Mouse (Mus musculus): Measurements from ENCODE around the gene Dnajc5g. TPM values are rescaled to one million over a fixed set of nuclear protein-coding genes. Genes with fewer than 3 reads are reported as not detected.

The Dnajc5g gene
- polyA plus RNA-seq (2015; fragmentation: Nextera tagmentation; extraction: Ambion mirVana) = not detected in 2 replicates

DNA sequence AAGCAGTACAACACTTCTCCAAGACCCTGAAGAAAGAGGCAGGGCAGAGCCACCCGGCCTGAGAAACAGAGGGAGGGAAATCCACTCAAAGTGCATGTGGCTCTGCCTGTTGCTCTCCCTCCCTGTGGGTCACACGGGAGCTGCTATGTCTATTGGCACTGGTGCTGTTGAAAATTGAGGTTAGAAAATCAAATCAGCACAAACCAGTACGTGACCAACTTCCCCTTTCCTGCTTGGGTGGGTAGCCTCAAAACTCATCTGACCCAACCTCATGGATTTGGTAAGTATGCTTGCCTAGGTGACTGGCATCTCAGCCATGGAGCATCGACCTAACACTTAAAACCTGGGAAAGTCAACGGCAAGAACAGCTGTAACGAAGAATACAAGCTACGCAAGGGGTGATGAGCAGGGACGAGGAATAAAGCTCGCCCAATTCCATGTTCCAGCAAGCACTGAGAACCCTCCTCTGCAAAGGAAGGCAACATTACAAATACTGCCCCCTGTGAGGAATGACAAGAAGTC, at the start of gene Dnajc5g:
Gene Dnajc5g, plus strand, starts transcription at position 472 of the 522 bp plus-strand sequence.
- Histone ChIP-seq H3K9me3 (ENCODE audit: low read length) (no peaks in the 10 kb centered on the region), H3K36me3 (ENCODE audit: insufficient read depth, low read length) (no peaks in the 10 kb centered on the region), H3K27ac (ENCODE audit: low read length) (no peak within 1 kb of the TSS), H3K4me3 (ENCODE audit: low read length) (no peak within 1 kb of the TSS), H3K4me1 (ENCODE audit: insufficient read depth, low read length) (no peaks in the 10 kb centered on the region), H3K4me2 (replicated peaks; ENCODE audit: low read depth, low read length) (no peak within 1 kb of the TSS), H3K27me3 (ENCODE audit: insufficient read depth, low read length) (no peaks in the 10 kb centered on the region; the same call in 1 of the 2 replicates), H3K9ac (replicated peaks; ENCODE audit: low read length) (no peak within 1 kb of the TSS)
- WGBS = 83% methylated on average over 9 of the region's 9 CpGs
- ATAC-seq (ENCODE audit: low FRiP score, low TSS enrichment) = no peak

DNA sequence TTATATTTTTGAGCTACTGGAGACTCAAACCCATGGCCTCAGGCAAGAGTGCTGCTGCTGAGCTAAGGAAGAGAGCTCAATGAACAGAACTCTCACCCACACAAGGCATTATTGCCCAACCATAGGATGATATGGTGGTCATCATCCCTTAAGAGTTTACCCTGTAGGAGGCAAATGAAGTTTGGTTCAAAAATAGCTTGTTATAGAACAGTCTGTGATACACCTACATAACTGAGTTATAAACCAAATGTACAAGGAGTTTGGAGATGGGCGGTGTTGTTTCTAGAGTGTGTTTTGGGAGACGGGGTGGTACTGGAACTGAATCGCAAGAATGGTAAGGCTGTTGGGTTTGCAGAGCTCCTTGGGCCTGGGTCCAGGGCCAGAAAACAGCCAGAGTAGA, 36.3 kb upstream of the Dnajc5g start:
- H3K27ac ChIP-seq (ENCODE audit: low read length) = no peak overlapping the region
- no peaks in the 10 kb centered on the region for H3K9me3 ChIP-seq (ENCODE audit: low read length)
- no peak for ATAC-seq (ENCODE audit: low FRiP score, low TSS enrichment)
- 91% methylated on average over 3 of the region's 3 CpGs for WGBS
- H3K4me2 ChIP-seq (replicated peaks; ENCODE audit: low read depth, low read length) = no peak overlapping the region
- H3K36me3 ChIP-seq (ENCODE audit: insufficient read depth, low read length) = peaks cover 77% of the 10 kb centered on the region
- no peaks in the 10 kb centered on the region for H3K27me3 ChIP-seq (ENCODE audit: insufficient read depth, low read length)
- H3K4me1 ChIP-seq (ENCODE audit: insufficient read depth, low read length) = no peaks in the 10 kb centered on the region
- no peak overlapping the region for H3K9ac ChIP-seq (replicated peaks; ENCODE audit: low read length)
- H3K4me3 ChIP-seq (ENCODE audit: low read length) = no peak overlapping the region

DNA sequence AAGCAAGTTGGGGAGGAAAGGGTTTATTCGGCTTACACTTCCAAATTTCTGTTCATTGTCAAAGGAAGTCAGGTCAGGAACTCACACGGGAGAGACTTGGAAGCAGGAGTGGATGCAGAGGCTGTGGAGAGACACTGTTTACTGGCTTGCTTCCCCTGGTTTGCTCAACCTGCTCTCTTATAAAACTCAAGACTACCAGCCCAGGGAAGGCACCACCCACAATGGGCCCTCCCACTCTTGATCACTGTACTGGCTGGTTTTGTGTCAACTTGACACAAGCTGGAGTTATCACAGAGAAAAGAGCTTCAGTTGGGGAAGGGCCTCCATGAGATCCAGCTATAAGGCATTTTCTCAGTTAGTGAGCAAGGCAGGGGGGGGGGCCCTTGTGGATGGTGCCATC, 35.0 kb upstream of the Dnajc5g start:
- Histone ChIP-seq H3K9ac (replicated peaks; ENCODE audit: low read length) (no peak overlapping the region), H3K27me3 (ENCODE audit: insufficient read depth, low read length) (no peaks in the 10 kb centered on the region), H3K4me3 (ENCODE audit: low read length) (no peak overlapping the region), H3K4me2 (replicated peaks; ENCODE audit: low read depth, low read length) (no peak overlapping the region), H3K27ac (ENCODE audit: low read length) (no peak overlapping the region), H3K4me1 (ENCODE audit: insufficient read depth, low read length) (no peaks in the 10 kb centered on the region), H3K9me3 (ENCODE audit: low read length) (no peaks in the 10 kb centered on the region), H3K36me3 (ENCODE audit: insufficient read depth, low read length) (peaks cover 89% of the 10 kb centered on the region)
- ATAC-seq (ENCODE audit: low FRiP score, low TSS enrichment) = no peak
- 77% methylated on average over 2 of the region's 2 CpGs for WGBS

DNA sequence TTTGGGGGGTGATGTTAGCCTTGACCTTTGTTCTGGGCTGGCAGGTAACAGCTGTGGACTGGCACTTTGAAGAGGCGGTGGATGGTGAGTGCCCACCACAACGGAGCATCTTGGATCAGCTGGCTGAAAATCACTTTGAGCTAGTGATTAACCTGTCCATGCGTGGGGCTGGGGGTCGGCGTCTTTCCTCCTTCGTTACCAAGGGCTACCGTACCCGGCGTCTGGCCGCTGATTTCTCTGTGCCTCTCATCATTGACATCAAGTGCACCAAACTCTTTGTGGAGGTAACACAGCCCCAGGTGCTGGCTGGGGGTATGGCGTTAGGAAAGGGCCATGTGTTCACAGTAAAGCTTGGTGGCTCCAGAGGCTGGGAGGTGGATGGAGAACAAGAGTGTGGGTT, 34.3 kb upstream of the Dnajc5g start:
- peaks cover 95% of the 10 kb centered on the region for H3K36me3 ChIP-seq (ENCODE audit: insufficient read depth, low read length)
- no peak overlapping the region for H3K27ac ChIP-seq (ENCODE audit: low read length)
- H3K4me3 ChIP-seq (ENCODE audit: low read length) = no peak overlapping the region
- no peak overlapping the region for H3K9ac ChIP-seq (replicated peaks; ENCODE audit: low read length)
- no peaks in the 10 kb centered on the region for H3K9me3 ChIP-seq (ENCODE audit: low read length)
- no peaks in the 10 kb centered on the region for H3K4me1 ChIP-seq (ENCODE audit: insufficient read depth, low read length)
- H3K27me3 ChIP-seq (ENCODE audit: insufficient read depth, low read length) = no peaks in the 10 kb centered on the region
- ATAC-seq (ENCODE audit: low FRiP score, low TSS enrichment) = no peak
- no peak overlapping the region for H3K4me2 ChIP-seq (replicated peaks; ENCODE audit: low read depth, low read length)
- 89% methylated on average over 11 of the region's 11 CpGs for WGBS

DNA sequence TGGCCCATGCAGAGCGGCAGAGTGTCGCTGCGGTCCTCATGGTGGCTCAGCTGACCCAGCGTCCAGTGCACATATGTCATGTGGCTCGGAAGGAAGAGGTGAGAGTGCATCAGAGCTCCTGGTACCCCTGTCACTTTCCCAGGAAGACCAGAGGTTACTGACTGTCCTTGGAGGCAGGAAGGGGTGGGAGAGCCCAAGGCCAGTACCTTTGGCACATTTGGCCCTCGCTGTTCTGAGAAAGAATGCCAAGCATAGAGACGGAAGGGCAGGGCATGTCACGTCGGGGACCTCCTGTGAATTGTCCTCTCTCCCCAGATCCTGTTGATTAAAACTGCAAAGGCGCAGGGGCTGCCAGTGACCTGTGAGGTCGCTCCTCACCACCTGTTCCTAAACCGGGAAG, 32.9 kb upstream of the Dnajc5g start:
- Histone ChIP-seq H3K27me3 (ENCODE audit: insufficient read depth, low read length) (no peaks in the 10 kb centered on the region), H3K4me3 (ENCODE audit: low read length) (no peak overlapping the region), H3K4me1 (ENCODE audit: insufficient read depth, low read length) (no peaks in the 10 kb centered on the region), H3K9me3 (ENCODE audit: low read length) (no peaks in the 10 kb centered on the region), H3K27ac (ENCODE audit: low read length) (no peak overlapping the region), H3K36me3 (ENCODE audit: insufficient read depth, low read length) (peaks cover 93% of the 10 kb centered on the region), H3K9ac (replicated peaks; ENCODE audit: low read length) (no peak overlapping the region), H3K4me2 (replicated peaks; ENCODE audit: low read depth, low read length) (no peak overlapping the region)
- WGBS = 91% methylated on average over 12 of the region's 12 CpGs
- ATAC-seq (ENCODE audit: low FRiP score, low TSS enrichment) = no peak

DNA sequence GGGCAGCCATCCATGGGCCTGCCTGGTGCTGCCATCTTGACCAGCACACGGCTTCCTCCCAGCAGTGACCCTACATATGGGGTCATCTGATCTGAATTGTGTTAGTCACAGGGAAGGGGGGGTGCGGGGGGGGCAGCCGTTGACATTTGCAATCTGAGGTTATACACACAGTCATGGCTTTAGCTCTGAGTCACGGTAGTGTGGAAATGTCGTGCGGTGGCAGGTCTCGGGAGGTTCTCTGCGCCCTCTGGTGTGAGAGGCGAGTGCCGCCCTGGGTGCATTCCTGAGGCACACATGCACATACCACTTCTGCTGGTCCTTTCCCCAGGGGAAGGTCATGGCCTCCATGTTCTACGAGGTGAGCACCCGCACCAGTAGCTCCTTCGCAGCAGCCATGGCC, 29.7 kb upstream of the Dnajc5g start:
- Histone ChIP-seq H3K9me3 (ENCODE audit: low read length) (no peaks in the 10 kb centered on the region), H3K4me1 (ENCODE audit: insufficient read depth, low read length) (no peaks in the 10 kb centered on the region), H3K4me2 (replicated peaks; ENCODE audit: low read depth, low read length) (no peak overlapping the region), H3K27ac (ENCODE audit: low read length) (no peak overlapping the region), H3K27me3 (ENCODE audit: insufficient read depth, low read length) (no peaks in the 10 kb centered on the region), H3K36me3 (ENCODE audit: insufficient read depth, low read length) (peaks cover 72% of the 10 kb centered on the region), H3K9ac (replicated peaks; ENCODE audit: low read length) (no peak overlapping the region), H3K4me3 (ENCODE audit: low read length) (no peak overlapping the region)
- ATAC-seq (ENCODE audit: low FRiP score, low TSS enrichment) = no peak
- 82% methylated on average over 13 of the region's 13 CpGs for WGBS

DNA sequence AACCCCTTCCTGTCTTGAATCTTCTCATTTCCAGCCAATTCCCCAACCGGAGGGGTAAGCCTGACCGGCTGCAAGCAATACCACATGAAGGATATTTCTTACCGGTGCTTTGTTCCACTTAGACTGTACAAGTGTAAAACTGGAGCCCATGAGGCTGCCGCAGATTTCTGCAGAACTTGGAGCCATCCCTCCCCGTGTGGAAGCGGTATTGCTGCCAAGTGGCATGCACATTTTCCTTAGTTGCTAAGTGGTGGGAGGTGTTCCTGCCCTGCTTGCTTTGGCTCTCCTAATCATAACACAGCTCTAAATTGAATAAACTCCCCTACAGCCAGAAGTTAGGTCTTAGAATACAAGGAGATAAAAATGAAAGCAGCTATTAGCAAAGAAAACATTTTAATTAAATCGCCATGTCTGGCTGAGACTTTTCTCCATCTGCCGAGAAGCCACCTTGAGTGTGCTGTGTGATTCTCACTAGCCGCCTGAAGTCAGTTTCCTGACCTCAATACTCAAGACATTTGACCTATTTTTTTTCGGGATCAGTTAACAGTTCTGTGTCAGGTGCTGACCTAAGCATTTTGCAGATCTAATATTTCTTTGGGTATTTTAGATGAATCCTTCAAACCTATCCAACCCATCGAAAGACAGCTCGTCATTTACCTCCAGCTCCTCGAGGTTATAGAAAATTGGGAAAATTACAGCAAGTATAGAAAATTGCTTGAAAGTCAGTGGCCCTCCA, 25.9 kb upstream of the Dnajc5g start:
- H3K4me3 ChIP-seq (ENCODE audit: low read length) = no peak overlapping the region
- H3K4me2 ChIP-seq (replicated peaks; ENCODE audit: low read depth, low read length) = no peak overlapping the region
- 72% methylated on average over 13 of the region's 13 CpGs for WGBS
- peaks cover 15% of the 10 kb centered on the region for H3K4me1 ChIP-seq (ENCODE audit: insufficient read depth, low read length)
- H3K9me3 ChIP-seq (ENCODE audit: low read length) = no peaks in the 10 kb centered on the region
- no peak overlapping the region for H3K27ac ChIP-seq (ENCODE audit: low read length)
- H3K9ac ChIP-seq (replicated peaks; ENCODE audit: low read length) = no peak overlapping the region
- no peak for ATAC-seq (ENCODE audit: low FRiP score, low TSS enrichment)
- peaks cover 37% of the 10 kb centered on the region for H3K36me3 ChIP-seq (ENCODE audit: insufficient read depth, low read length)
- H3K27me3 ChIP-seq (ENCODE audit: insufficient read depth, low read length) = no peaks in the 10 kb centered on the region

DNA sequence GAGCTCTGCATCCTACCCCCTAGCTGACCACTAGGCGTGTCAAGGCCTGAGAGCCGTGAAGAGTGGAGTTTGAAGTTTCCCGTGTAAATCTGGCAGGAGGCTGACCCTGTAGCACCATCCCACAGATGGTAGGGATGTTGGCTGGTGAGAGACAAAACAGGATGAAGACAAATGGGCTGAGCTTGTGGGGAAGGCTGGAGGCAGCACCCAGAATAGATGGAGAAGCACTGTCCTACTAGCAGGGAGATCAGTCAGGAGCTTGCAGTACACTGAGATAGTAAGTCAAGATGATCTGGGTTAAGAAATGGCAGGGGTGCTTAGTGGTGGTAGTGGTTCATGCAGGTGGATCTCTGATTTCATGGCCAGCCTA, 25.3 kb upstream of the Dnajc5g start:
- H3K4me3 ChIP-seq (ENCODE audit: low read length) = no peak overlapping the region
- no peak overlapping the region for H3K4me2 ChIP-seq (replicated peaks; ENCODE audit: low read depth, low read length)
- peaks cover 31% of the 10 kb centered on the region for H3K36me3 ChIP-seq (ENCODE audit: insufficient read depth, low read length)
- ATAC-seq (ENCODE audit: low FRiP score, low TSS enrichment) = no peak
- no peak overlapping the region for H3K9ac ChIP-seq (replicated peaks; ENCODE audit: low read length)
- H3K27me3 ChIP-seq (ENCODE audit: insufficient read depth, low read length) = no peaks in the 10 kb centered on the region
- H3K4me1 ChIP-seq (ENCODE audit: insufficient read depth, low read length) = peaks cover 15% of the 10 kb centered on the region
- no peak overlapping the region for H3K27ac ChIP-seq (ENCODE audit: low read length)
- 59% methylated on average over 3 of the region's 3 CpGs for WGBS
- H3K9me3 ChIP-seq (ENCODE audit: low read length) = no peaks in the 10 kb centered on the region

DNA sequence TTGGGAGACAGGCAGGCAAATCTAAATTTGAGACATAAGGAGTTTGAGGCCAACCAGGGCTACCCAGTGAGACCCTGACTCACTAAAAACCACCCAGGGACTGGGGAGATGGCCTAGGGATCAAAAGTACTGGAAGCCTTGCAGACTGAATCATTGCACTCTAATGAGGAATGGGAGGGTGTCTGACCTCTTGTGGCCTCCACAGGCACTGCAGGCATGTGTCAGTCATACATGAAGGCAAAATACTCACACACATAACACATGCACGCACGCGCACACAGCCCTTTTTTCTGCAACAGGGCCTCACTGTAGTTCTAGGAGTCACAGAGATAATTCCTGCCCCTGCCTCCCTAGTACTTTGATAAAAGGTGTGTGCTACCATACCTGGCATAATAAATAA, 24.7 kb upstream of the Dnajc5g start:
- 75% methylated on average over 3 of the region's 3 CpGs for WGBS
- H3K4me1 ChIP-seq (ENCODE audit: insufficient read depth, low read length) = peaks cover 15% of the 10 kb centered on the region
- no peak overlapping the region for H3K4me3 ChIP-seq (ENCODE audit: low read length)
- no peaks in the 10 kb centered on the region for H3K27me3 ChIP-seq (ENCODE audit: insufficient read depth, low read length)
- no peak for ATAC-seq (ENCODE audit: low FRiP score, low TSS enrichment)
- H3K27ac ChIP-seq (ENCODE audit: low read length) = no peak overlapping the region
- H3K9me3 ChIP-seq (ENCODE audit: low read length) = no peaks in the 10 kb centered on the region
- no peak overlapping the region for H3K9ac ChIP-seq (replicated peaks; ENCODE audit: low read length)
- peaks cover 25% of the 10 kb centered on the region for H3K36me3 ChIP-seq (ENCODE audit: insufficient read depth, low read length)
- no peak overlapping the region for H3K4me2 ChIP-seq (replicated peaks; ENCODE audit: low read depth, low read length)

DNA sequence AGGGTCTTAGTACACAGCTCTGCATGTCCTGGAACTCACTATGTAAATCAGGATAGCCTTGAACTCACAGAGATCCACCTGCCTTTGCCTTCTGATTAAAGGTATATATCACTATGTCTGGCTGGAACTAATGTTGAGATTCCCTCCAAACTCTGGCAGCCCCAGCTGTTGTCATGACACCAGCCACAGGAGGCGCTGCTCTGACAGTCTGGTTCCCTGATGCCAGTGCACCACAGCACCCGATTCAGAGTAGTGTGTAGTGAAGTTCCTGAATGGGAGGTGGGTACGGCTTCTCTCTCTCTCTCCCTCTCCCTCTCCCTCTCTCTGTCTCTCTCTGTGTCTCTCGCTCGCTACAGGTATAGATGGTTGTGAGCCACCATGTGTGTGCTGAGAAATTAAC, 23.7 kb upstream of the Dnajc5g start:
- Histone ChIP-seq H3K9me3 (ENCODE audit: low read length) (no peaks in the 10 kb centered on the region), H3K9ac (replicated peaks; ENCODE audit: low read length) (peak overlapping the region; percentile 23; the same call in 1 of the 2 replicates), H3K27me3 (ENCODE audit: insufficient read depth, low read length) (no peaks in the 10 kb centered on the region), H3K4me2 (replicated peaks; ENCODE audit: low read depth, low read length) (peak overlapping the region; percentile 2), H3K36me3 (ENCODE audit: insufficient read depth, low read length) (peaks cover 18% of the 10 kb centered on the region), H3K4me1 (ENCODE audit: insufficient read depth, low read length) (peaks cover 15% of the 10 kb centered on the region), H3K4me3 (ENCODE audit: low read length) (no peak overlapping the region), H3K27ac (ENCODE audit: low read length) (no peak overlapping the region)
- 10% methylated on average over 5 of the region's 5 CpGs for WGBS
- no peak for ATAC-seq (ENCODE audit: low FRiP score, low TSS enrichment)
